Mouse (Mus musculus): ENCODE data around the gene Cdk7. TPM values are rescaled to one million over a fixed set of nuclear protein-coding genes. Genes with fewer than 3 reads are reported as not detected.

Cdk7 gene
- polyA plus RNA-seq, 1 experiment from 2014 or later, result 54.6 TPM

DNA sequence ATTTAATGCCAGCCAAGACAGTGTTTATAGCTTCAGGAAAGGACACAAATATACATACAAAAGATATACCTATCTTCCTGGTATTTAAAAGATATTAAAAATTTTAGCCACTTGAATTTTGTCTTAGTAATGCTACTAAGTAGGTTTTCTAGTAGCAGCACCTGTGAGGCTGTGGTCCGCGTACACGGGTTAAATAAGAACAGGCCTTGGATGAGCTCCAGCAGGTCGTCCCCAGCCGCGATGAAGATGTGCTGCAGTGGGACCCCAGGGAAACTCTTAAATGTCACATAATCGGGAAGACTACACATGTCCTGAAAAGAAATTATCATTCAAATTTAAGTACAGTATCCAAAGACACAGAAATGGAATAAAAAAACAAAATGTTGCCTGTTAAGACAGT, 24.5 kb downstream of the Cdk7 start:
- peaks cover 89% of the 10 kb centered on the region for H3K36me3 ChIP-seq (ENCODE audit: control insufficient read depth, insufficient read depth, low read length)
- ATAC-seq, result no peak
- 96% methylated on average over 7 of the region's 7 CpGs for WGBS
- H3K4me1 ChIP-seq (ENCODE audit: control insufficient read depth, insufficient read depth, low read length), result no peaks in the 10 kb centered on the region
- H3K9ac ChIP-seq (ENCODE audit: low read length), result no peak overlapping the region
- no peaks in the 10 kb centered on the region for H3K27me3 ChIP-seq (replicated peaks; ENCODE audit: control insufficient read depth, insufficient read depth, low read length)
- no peak for DNase-seq (ENCODE audit: low spot score)
- no peaks in the 10 kb centered on the region for H3K9me3 ChIP-seq (replicated peaks; ENCODE audit: control insufficient read depth, low read length)
- H3K4me3 ChIP-seq (ENCODE audit: low read depth, low read length), result no peak overlapping the region
- H3K27ac ChIP-seq (ENCODE audit: low read depth, low read length), result no peak overlapping the region
- no peak overlapping the region for H3K4me2 ChIP-seq (ENCODE audit: low read length)

DNA sequence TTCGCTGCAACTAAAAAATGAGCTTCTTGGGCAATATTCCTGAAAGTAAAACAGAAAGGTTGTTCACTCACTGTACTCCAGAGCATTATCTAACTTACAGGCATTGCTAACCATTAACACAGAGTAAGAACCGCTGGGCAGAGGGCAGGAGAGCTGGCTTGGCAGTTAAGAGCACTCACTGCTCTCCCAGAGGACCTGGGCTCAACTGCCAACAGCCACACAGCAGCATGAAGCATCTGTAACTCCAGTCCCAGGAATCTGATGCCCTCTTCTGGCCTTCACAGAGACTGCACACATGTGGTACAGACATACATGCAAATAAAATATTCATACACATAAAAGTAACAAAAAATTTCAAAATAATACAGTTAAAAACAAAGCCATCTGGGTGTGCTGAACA, 27.3 kb downstream of the Cdk7 start:
- H3K27ac ChIP-seq (ENCODE audit: low read depth, low read length), result no peak overlapping the region
- no peak overlapping the region for H3K4me2 ChIP-seq (ENCODE audit: low read length)
- H3K27me3 ChIP-seq (replicated peaks; ENCODE audit: control insufficient read depth, insufficient read depth, low read length), result no peaks in the 10 kb centered on the region
- H3K36me3 ChIP-seq (ENCODE audit: control insufficient read depth, insufficient read depth, low read length), result peaks cover 81% of the 10 kb centered on the region
- H3K9ac ChIP-seq (ENCODE audit: low read length), result no peak overlapping the region
- no peaks in the 10 kb centered on the region for H3K9me3 ChIP-seq (replicated peaks; ENCODE audit: control insufficient read depth, low read length)
- 91% methylated on average over 2 of the region's 2 CpGs for WGBS
- no peak overlapping the region for H3K4me3 ChIP-seq (ENCODE audit: low read depth, low read length)
- DNase-seq (ENCODE audit: low spot score), result no peak
- H3K4me1 ChIP-seq (ENCODE audit: control insufficient read depth, insufficient read depth, low read length), result no peaks in the 10 kb centered on the region
- ATAC-seq, result no peak

DNA sequence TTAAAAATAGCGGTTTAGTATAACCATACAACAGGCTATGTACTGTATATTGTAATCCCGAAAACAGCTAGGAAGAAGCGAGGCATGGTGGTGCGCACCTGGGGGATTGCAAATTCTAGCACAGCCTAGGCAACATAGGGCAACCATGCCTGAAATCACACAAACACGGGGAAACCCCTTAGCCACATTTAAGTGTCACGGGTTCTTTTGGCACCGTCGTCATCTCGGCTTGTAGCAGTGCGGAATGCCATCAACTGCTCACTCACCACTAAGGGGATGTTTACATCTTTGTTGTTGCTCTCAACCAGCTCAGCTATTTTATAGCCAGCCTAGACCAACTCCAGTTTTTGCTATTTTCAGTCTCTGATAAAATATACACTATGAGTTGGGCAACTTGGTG, 31.9 kb downstream of the Cdk7 start:
- WGBS, result 95% methylated on average over 10 of the region's 10 CpGs
- no peaks in the 10 kb centered on the region for H3K27me3 ChIP-seq (replicated peaks; ENCODE audit: control insufficient read depth, insufficient read depth, low read length)
- H3K27ac ChIP-seq (ENCODE audit: low read depth, low read length), result no peak overlapping the region
- H3K9ac ChIP-seq (ENCODE audit: low read length), result no peak overlapping the region
- ATAC-seq (no peak), DNase-seq (ENCODE audit: low spot score) (no peak)
- no peak overlapping the region for H3K4me3 ChIP-seq (ENCODE audit: low read depth, low read length)
- H3K9me3 ChIP-seq (replicated peaks; ENCODE audit: control insufficient read depth, low read length), result no peaks in the 10 kb centered on the region
- peaks cover 52% of the 10 kb centered on the region for H3K36me3 ChIP-seq (ENCODE audit: control insufficient read depth, insufficient read depth, low read length)
- H3K4me1 ChIP-seq (ENCODE audit: control insufficient read depth, insufficient read depth, low read length), result no peaks in the 10 kb centered on the region
- H3K4me2 ChIP-seq (ENCODE audit: low read length), result no peak overlapping the region

- Histone ChIP-seq H3K36me3 (ENCODE audit: control insufficient read depth, insufficient read depth, low read length) (peaks cover 39% of the 10 kb centered on the region), H3K27ac (ENCODE audit: low read depth, low read length) (no peak overlapping the region), H3K27me3 (replicated peaks; ENCODE audit: control insufficient read depth, insufficient read depth, low read length) (no peaks in the 10 kb centered on the region), H3K4me1 (ENCODE audit: control insufficient read depth, insufficient read depth, low read length) (no peaks in the 10 kb centered on the region), H3K4me3 (ENCODE audit: low read depth, low read length) (no peak overlapping the region), H3K4me2 (ENCODE audit: low read length) (no peak overlapping the region), H3K9me3 (replicated peaks; ENCODE audit: control insufficient read depth, low read length) (no peaks in the 10 kb centered on the region), H3K9ac (ENCODE audit: low read length) (no peak overlapping the region)
- ATAC-seq, result no peak
- no peak for DNase-seq (ENCODE audit: low spot score)
- whole genome bisulfite sequencing, result 92% methylated on average over 3 of the region's 3 CpGs
Observed at GRCm38 (mm10) chr13:100697541-100697940, 33.2 kb downstream of the Cdk7 start.

- no peak for DNase-seq (ENCODE audit: low spot score)
- Histone ChIP-seq H3K9ac (ENCODE audit: low read length) (no peak overlapping the region), H3K27me3 (replicated peaks; ENCODE audit: control insufficient read depth, insufficient read depth, low read length) (no peaks in the 10 kb centered on the region), H3K27ac (ENCODE audit: low read depth, low read length) (no peak overlapping the region), H3K9me3 (replicated peaks; ENCODE audit: control insufficient read depth, low read length) (no peaks in the 10 kb centered on the region), H3K4me1 (ENCODE audit: control insufficient read depth, insufficient read depth, low read length) (no peaks in the 10 kb centered on the region), H3K36me3 (ENCODE audit: control insufficient read depth, insufficient read depth, low read length) (no peaks in the 10 kb centered on the region), H3K4me2 (ENCODE audit: low read length) (no peak overlapping the region), H3K4me3 (ENCODE audit: low read depth, low read length) (no peak overlapping the region)
- 59% methylated on average over 7 of the region's 7 CpGs for WGBS
- no peak for ATAC-seq
Observed at GRCm38 (mm10) chr13:100687513-100687912, 43.2 kb downstream of the Cdk7 start.

DNA sequence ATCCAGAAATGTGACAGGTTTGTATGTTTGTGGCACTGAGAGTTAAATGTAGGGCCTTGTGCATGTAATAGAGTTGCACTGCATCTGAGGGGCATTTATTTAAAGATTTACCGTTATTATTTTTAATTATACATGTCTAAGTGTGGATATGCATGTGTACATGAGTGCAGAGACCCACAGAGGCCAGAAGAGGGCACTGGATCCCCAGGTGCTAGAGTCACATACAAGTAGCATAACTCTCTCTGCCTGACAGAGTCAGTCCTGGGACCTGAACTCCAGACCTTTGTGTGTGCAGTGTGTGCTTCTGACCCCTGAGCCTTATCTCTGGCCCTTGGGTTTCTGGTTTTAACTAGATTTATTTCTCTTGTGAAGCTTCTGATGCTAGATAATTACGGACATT, 46.4 kb downstream of the Cdk7 start:
- Histone ChIP-seq H3K4me1 (ENCODE audit: control insufficient read depth, insufficient read depth, low read length) (no peaks in the 10 kb centered on the region), H3K36me3 (ENCODE audit: control insufficient read depth, insufficient read depth, low read length) (no peaks in the 10 kb centered on the region), H3K4me2 (ENCODE audit: low read length) (no peak overlapping the region), H3K27ac (ENCODE audit: low read depth, low read length) (no peak overlapping the region), H3K4me3 (ENCODE audit: low read depth, low read length) (no peak overlapping the region), H3K27me3 (replicated peaks; ENCODE audit: control insufficient read depth, insufficient read depth, low read length) (no peaks in the 10 kb centered on the region), H3K9ac (ENCODE audit: low read length) (no peak overlapping the region), H3K9me3 (replicated peaks; ENCODE audit: control insufficient read depth, low read length) (no peaks in the 10 kb centered on the region)
- DNase-seq (ENCODE audit: low spot score) (no peak), ATAC-seq (no peak)
- 74% methylated on average over 2 of the region's 2 CpGs for WGBS

DNA sequence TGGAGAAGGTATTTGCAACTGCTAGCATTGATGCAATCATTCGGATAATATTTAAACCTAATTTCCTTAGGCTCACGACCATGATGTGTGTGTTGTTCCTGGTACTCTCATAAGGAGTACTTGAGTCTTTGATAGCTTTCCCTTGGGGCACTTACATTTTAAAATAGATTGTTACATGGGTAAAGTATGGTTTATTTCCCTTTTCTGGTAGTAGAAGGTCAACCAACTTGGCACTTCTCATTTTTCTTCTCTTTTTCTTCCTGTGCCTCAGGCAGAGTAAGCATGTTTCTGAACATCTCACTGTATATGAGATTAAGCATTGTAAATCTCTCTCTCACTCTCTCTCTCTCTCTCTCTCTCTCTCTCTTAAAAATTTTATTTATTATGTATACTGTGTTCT, 47.9 kb downstream of the Cdk7 start:
- H3K4me1 ChIP-seq (ENCODE audit: control insufficient read depth, insufficient read depth, low read length), result no peaks in the 10 kb centered on the region
- H3K27ac ChIP-seq (ENCODE audit: low read depth, low read length), result no peak overlapping the region
- no peaks in the 10 kb centered on the region for H3K9me3 ChIP-seq (replicated peaks; ENCODE audit: control insufficient read depth, low read length)
- WGBS, result 87% methylated on average over 2 of the region's 2 CpGs
- no peaks in the 10 kb centered on the region for H3K36me3 ChIP-seq (ENCODE audit: control insufficient read depth, insufficient read depth, low read length)
- no peaks in the 10 kb centered on the region for H3K27me3 ChIP-seq (replicated peaks; ENCODE audit: control insufficient read depth, insufficient read depth, low read length)
- no peak overlapping the region for H3K4me2 ChIP-seq (ENCODE audit: low read length)
- H3K9ac ChIP-seq (ENCODE audit: low read length), result no peak overlapping the region
- ATAC-seq (no peak), DNase-seq (ENCODE audit: low spot score) (no peak)
- H3K4me3 ChIP-seq (ENCODE audit: low read depth, low read length), result no peak overlapping the region

DNA sequence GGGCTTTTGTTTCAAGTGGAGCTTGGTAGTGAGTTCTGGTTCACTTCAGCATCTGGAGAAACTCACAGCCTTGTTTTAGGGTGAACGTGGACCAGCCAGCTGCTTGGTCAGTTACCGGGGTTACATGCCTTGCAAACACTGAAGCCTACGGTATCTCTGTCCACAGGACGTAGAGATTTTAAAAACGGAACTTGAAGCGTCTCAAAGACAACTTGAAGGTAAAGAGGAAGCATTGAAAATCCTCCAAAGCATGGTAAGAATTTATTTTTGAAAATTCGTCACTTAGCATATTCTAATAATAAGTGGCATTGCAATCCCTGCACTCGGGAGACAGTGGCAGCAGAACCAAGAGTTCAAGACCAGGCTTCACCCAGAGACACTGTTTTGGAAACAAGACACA, 49.1 kb downstream of the Cdk7 start:
- H3K27me3 ChIP-seq (replicated peaks; ENCODE audit: control insufficient read depth, insufficient read depth, low read length), result no peaks in the 10 kb centered on the region

GRCm38 (mm10) chr13:100675936-100676635, 54.7 kb downstream of the Cdk7 start:
- 88% methylated on average over 15 of the region's 15 CpGs for WGBS
- no peaks in the 10 kb centered on the region for H3K9me3 ChIP-seq (replicated peaks; ENCODE audit: control insufficient read depth, low read length)
- no peaks in the 10 kb centered on the region for H3K36me3 ChIP-seq (ENCODE audit: control insufficient read depth, insufficient read depth, low read length)
- H3K9ac ChIP-seq (ENCODE audit: low read length), result no peak overlapping the region
- H3K27me3 ChIP-seq (replicated peaks; ENCODE audit: control insufficient read depth, insufficient read depth, low read length), result no peaks in the 10 kb centered on the region
- H3K4me3 ChIP-seq (ENCODE audit: low read depth, low read length), result no peak overlapping the region
- ATAC-seq (no peak), DNase-seq (ENCODE audit: low spot score) (no peak)
- H3K27ac ChIP-seq (ENCODE audit: low read depth, low read length), result no peak overlapping the region
- no peaks in the 10 kb centered on the region for H3K4me1 ChIP-seq (ENCODE audit: control insufficient read depth, insufficient read depth, low read length)
- H3K4me2 ChIP-seq (ENCODE audit: low read length), result no peak overlapping the region

More for the DNA sequence above, 49.1 kb downstream of the Cdk7 start:
- H3K9ac ChIP-seq (ENCODE audit: low read length), result no peak overlapping the region
- H3K4me3 ChIP-seq (ENCODE audit: low read depth, low read length), result no peak overlapping the region
- DNase-seq (ENCODE audit: low spot score), result no peak
- ATAC-seq, result no peak
- no peak overlapping the region for H3K27ac ChIP-seq (ENCODE audit: low read depth, low read length)
- 92% methylated on average over 8 of the region's 8 CpGs for WGBS
- H3K4me2 ChIP-seq (ENCODE audit: low read length), result no peak overlapping the region
- H3K9me3 ChIP-seq (replicated peaks; ENCODE audit: control insufficient read depth, low read length), result no peaks in the 10 kb centered on the region
- H3K36me3 ChIP-seq (ENCODE audit: control insufficient read depth, insufficient read depth, low read length), result no peaks in the 10 kb centered on the region
- H3K4me1 ChIP-seq (ENCODE audit: control insufficient read depth, insufficient read depth, low read length), result no peaks in the 10 kb centered on the region
